Mouse (Mus musculus): ENCODE measurements around the gene Tor1b. TPM values are rescaled to one million over a fixed set of nuclear protein-coding genes. Genes with fewer than 3 reads are reported as not detected.

Gene Tor1b
- polyA plus RNA-seq, 1 experiment from 2014 or later, result 26.1 TPM

DNA sequence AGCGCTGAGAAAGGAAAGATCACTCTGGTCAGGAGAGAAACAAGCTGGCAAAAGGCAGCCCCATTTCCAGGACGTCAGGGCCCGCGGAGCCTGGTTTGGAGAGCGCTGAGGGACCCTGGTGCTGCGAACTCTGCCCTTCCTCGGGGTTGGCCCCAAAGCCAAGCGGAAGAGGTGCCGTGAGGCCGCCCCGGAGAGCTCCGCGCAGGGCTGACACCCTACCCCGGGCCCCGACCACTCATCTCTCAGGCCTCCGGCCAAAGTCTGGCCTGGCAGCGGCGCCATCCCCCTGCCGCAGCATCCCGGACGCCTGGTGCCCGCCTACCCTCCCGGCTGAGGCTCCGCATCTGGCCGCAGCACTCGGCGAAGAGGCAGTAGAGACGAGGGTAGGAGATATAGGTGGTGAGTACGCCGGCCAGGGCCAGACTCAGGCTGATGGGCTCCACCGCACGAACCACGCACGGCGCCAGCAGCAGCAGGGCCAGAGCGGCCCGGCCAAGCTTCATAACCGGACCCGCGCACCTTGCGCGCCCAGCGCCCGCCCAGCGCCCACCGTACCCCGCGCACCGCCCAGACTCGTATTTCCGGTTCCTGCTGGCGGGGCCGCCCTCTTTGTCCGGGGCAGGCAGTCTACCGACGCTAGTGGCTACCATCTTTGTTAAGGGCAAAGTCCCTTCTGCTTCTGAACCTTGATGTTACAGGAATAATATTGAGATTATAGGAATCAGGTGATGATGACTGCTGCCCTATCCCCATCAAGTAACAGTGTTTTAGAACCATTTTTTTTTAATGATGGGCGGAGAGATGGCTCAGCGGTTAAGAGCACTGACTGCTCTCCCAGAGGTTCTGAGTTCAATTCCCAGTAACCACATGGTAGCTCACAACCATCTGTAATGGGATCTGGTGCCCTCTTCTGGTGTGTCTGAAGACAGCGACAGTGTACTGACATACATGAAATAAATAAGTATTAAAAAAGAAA is 14.9 kb downstream of the Tor1b start, which contains the start of gene Tor1a:
Tor1a (minus strand) TSS at position 582 of the 976 bp plus-strand sequence.
- peak within 1 kb of the TSS; percentile 66 to 76 for H3K27ac ChIP-seq (replicated peaks in 1 of 2; ENCODE audit: control insufficient read depth in 1 of 2, insufficient read depth in 1 of 2, low read depth in 2 of 2, low read length in 2 of 2)
- H3K9me3 ChIP-seq (ENCODE audit: control insufficient read depth, low read length), result no peaks in the 10 kb centered on the region
- WGBS, result 1% methylated on average over 59 of the region's 59 CpGs
- peak within 1 kb of the TSS; percentile 98 for H3K4me2 ChIP-seq (ENCODE audit: low read length)
- no peaks in the 10 kb centered on the region for H3K27me3 ChIP-seq (ENCODE audit: control insufficient read depth, insufficient read depth, low read length)
- peaks cover 36% of the 10 kb centered on the region for H3K36me3 ChIP-seq (ENCODE audit: control insufficient read depth, insufficient read depth, low read length)
- peak within 1 kb of the TSS; percentile 94 for H3K9ac ChIP-seq (ENCODE audit: low read length)
- peak within 1 kb of the TSS; percentile 89 to 97 for H3K4me3 ChIP-seq (ENCODE audit: control insufficient read depth in 1 of 2, insufficient read depth in 1 of 2, low read depth in 1 of 2, low read length in 2 of 2)
- peak; percentile 88 for ATAC-seq (ENCODE audit: insufficient number of reproducible peaks, insufficient read depth, low FRiP score, low read depth)
- H3K4me1 ChIP-seq (ENCODE audit: control insufficient read depth in 2 of 2, insufficient read depth in 2 of 2, low read length in 2 of 2), result peaks cover 9 to 12% of the 10 kb centered on the region in 2 experiments

DNA sequence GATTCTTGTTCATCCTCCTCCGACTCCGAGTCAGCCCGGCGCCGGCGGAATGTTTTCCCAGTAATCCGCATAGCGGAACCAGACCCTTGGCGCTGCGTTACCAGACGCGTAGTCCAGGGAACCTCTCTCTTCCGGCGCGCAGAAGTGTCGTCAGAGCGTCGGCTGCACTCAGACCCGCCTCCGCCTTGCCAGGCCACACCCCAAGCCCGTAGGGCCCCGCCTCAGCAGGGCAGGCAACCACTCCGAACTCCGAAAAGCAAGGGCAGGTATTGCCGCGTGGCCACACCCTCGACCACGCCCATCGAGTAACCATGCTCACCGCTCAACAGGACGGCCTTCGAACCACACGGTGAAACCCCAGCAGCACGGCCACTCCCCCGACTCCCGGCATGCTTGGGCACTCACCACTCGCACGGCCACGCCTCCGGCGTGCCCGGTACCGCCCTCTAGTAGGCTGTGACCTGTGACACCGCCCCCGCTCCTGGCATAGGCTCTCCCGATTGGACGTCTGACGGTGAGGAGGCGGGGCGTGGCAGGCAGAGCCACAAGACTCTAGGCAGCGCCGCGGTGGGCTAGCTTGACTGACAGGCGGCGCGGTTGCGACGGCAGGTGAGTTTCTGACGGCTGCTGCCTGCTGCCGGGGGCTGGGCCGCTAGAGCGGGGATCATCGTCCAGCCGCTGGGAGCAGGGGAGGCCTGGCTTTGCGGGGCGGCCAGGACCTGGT is 29.2 kb downstream of the Tor1b start, which contains the start of the genes BC005624 and Usp20:
BC005624 (minus strand) TSS at position 412 of the 724 bp plus-strand sequence.
Usp20 (plus strand) TSS at position 490 of the 724 bp plus-strand sequence.
- peaks cover 30% of the 10 kb centered on the region for H3K36me3 ChIP-seq (ENCODE audit: control insufficient read depth, insufficient read depth, low read length)
- peak within 1 kb of the TSS; percentile 49 to 64 for H3K27ac ChIP-seq (replicated peaks in 1 of 2; ENCODE audit: control insufficient read depth in 1 of 2, insufficient read depth in 1 of 2, low read depth in 2 of 2, low read length in 2 of 2)
- H3K27me3 ChIP-seq (ENCODE audit: control insufficient read depth, insufficient read depth, low read length), result no peaks in the 10 kb centered on the region
- ATAC-seq (ENCODE audit: insufficient number of reproducible peaks, insufficient read depth, low FRiP score, low read depth), result peak; percentile 97
- H3K9me3 ChIP-seq (ENCODE audit: control insufficient read depth, low read length), result no peaks in the 10 kb centered on the region
- peak within 1 kb of the TSS; percentile 81 for H3K9ac ChIP-seq (ENCODE audit: low read length)
- peaks cover 11 to 24% of the 10 kb centered on the region in 2 experiments; a peak in 3 of 4 replicates for H3K4me1 ChIP-seq (ENCODE audit: control insufficient read depth in 2 of 2, insufficient read depth in 2 of 2, low read length in 2 of 2)
- peak within 1 kb of the TSS; percentile 75 to 92 for H3K4me3 ChIP-seq (ENCODE audit: control insufficient read depth in 1 of 2, insufficient read depth in 1 of 2, low read depth in 1 of 2, low read length in 2 of 2)
- WGBS, result under 1% methylated on average over 64 of the region's 66 CpGs
- peak within 1 kb of the TSS; percentile 86 for H3K4me2 ChIP-seq (ENCODE audit: low read length)

GRCm38 (mm10) chr2:30983024-30983423 is 30.3 kb downstream of the Tor1b start:
- Histone ChIP-seq H3K4me2 (ENCODE audit: low read length) (peak overlapping the region; percentile 74), H3K36me3 (ENCODE audit: control insufficient read depth, insufficient read depth, low read length) (peaks cover 21% of the 10 kb centered on the region), H3K9me3 (ENCODE audit: control insufficient read depth, low read length) (no peaks in the 10 kb centered on the region), H3K27me3 (ENCODE audit: control insufficient read depth, insufficient read depth, low read length) (no peaks in the 10 kb centered on the region), H3K4me3 (ENCODE audit: control insufficient read depth in 1 of 2, insufficient read depth in 1 of 2, low read depth in 1 of 2, low read length in 2 of 2) (peak overlapping the region; percentile 75 to 92), H3K9ac (ENCODE audit: low read length) (peak overlapping the region; percentile 76), H3K4me1 (ENCODE audit: control insufficient read depth in 2 of 2, insufficient read depth in 2 of 2, low read length in 2 of 2) (peaks cover 14 to 32% of the 10 kb centered on the region in 2 experiments; a peak in 3 of 4 replicates), H3K27ac (replicated peaks in 1 of 2; ENCODE audit: control insufficient read depth in 1 of 2, insufficient read depth in 1 of 2, low read depth in 2 of 2, low read length in 2 of 2) (peak overlapping the region in 1 of 2 experiments; percentile 64; a peak in 1 of 4 replicates)
- 47% methylated on average over 7 of the region's 7 CpGs for WGBS
- ATAC-seq (ENCODE audit: insufficient number of reproducible peaks, insufficient read depth, low FRiP score, low read depth), result no peak

DNA sequence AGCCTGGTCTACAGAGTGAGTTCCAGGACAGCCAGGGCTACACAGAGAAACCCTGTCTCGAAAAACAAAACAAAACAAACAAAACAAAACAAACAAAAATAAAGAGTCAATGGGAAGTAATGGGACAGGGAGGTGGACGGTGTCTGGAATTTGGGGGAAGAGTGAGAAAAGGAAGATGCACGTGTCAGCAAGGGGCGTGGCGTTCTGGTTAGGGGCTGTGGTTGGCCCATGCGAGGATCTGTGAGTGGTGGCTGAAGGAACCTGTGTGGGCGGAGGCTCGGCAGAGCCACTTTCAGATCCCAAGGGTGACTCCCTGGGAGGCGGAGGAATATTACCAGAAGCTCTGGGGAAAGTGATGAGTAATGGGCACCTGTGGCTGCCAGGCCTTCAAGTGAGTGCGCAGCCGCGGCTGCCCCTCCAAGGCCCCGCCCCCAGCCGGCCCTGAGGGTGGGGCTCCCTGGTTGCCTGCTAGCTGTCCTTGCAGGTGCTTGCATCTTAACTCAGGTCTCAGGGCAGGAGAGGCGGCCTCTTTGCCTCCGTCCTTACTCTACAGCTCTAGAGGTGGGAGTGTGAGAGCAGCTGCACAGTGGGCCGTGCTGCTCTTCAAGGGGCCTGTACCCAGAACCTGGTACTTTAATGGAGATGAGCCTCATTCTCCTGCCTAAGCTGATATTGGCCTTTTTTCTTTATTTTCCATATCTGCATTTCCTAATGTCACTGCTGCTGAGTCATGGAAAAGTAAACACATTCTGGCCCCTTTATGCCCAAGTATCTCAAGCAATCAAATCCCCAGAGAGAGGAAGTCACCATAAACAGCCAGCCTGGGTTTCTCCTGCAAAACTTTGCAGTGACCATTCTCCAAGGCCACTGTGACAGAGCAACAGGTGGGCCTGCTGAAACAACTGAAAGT is 32.6 kb downstream of the Tor1b start:
- Histone ChIP-seq H3K4me1 (ENCODE audit: control insufficient read depth in 2 of 2, insufficient read depth in 2 of 2, low read length in 2 of 2) (peaks cover 14 to 32% of the 10 kb centered on the region in 2 experiments; a peak in 3 of 4 replicates), H3K36me3 (ENCODE audit: control insufficient read depth, insufficient read depth, low read length) (peaks cover 7% of the 10 kb centered on the region; the same call in 1 of the 2 replicates), H3K9ac (ENCODE audit: low read length) (no peak overlapping the region), H3K27me3 (ENCODE audit: control insufficient read depth, insufficient read depth, low read length) (no peaks in the 10 kb centered on the region), H3K4me3 (ENCODE audit: control insufficient read depth in 1 of 2, insufficient read depth in 1 of 2, low read depth in 1 of 2, low read length in 2 of 2) (no peak overlapping the region), H3K4me2 (ENCODE audit: low read length) (peak overlapping the region; percentile 36), H3K27ac (replicated peaks in 1 of 2; ENCODE audit: control insufficient read depth in 1 of 2, insufficient read depth in 1 of 2, low read depth in 2 of 2, low read length in 2 of 2) (0 out of 4 replicates have a peak overlapping the region, but pooled peaks of 1 of the 2 experiments have one; percentile 2), H3K9me3 (ENCODE audit: control insufficient read depth, low read length) (no peaks in the 10 kb centered on the region)
- no peak for ATAC-seq (ENCODE audit: insufficient number of reproducible peaks, insufficient read depth, low FRiP score, low read depth)
- 30% methylated on average over 17 of the region's 17 CpGs for WGBS

DNA sequence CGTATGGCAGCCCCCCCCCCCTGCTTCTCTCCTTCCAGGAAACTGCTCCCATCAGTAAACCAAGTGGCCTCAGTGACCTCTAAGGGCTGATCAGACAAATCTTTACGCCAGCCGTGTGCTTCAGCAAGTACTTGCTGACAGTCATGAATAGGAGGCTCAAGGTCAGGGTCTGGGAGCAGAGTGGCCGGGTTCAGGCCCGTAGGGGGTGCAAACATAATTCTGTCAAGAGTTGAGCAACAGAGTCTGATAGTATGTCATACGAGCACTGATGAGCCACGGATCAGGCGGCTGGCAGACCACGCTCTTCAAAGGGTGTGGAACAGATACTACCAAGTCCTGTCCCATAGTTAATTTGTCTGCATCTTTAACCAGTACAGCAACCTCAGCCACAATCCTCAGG is 37.5 kb downstream of the Tor1b start:
- H3K4me2 ChIP-seq (ENCODE audit: low read length), result no peak overlapping the region
- WGBS, result 72% methylated on average over 9 of the region's 9 CpGs
- H3K36me3 ChIP-seq (ENCODE audit: control insufficient read depth, insufficient read depth, low read length), result 0 out of 2 replicates have a peak, but pooled peaks cover 7% of the 10 kb centered on the region
- no peak overlapping the region for H3K27ac ChIP-seq (replicated peaks in 1 of 2; ENCODE audit: control insufficient read depth in 1 of 2, insufficient read depth in 1 of 2, low read depth in 2 of 2, low read length in 2 of 2)
- H3K9me3 ChIP-seq (ENCODE audit: control insufficient read depth, low read length), result no peaks in the 10 kb centered on the region
- H3K27me3 ChIP-seq (ENCODE audit: control insufficient read depth, insufficient read depth, low read length), result no peaks in the 10 kb centered on the region
- no peak for ATAC-seq (ENCODE audit: insufficient number of reproducible peaks, insufficient read depth, low FRiP score, low read depth)
- H3K9ac ChIP-seq (ENCODE audit: low read length), result no peak overlapping the region
- no peak overlapping the region for H3K4me3 ChIP-seq (ENCODE audit: control insufficient read depth in 1 of 2, insufficient read depth in 1 of 2, low read depth in 1 of 2, low read length in 2 of 2)
- H3K4me1 ChIP-seq (ENCODE audit: control insufficient read depth in 2 of 2, insufficient read depth in 2 of 2, low read length in 2 of 2), result peaks cover 10 to 19% of the 10 kb centered on the region in 2 experiments

GRCm38 (mm10) chr2:30994853-30995252 is 42.1 kb downstream of the Tor1b start:
- Histone ChIP-seq H3K27me3 (ENCODE audit: control insufficient read depth, insufficient read depth, low read length) (no peaks in the 10 kb centered on the region), H3K9me3 (ENCODE audit: control insufficient read depth, low read length) (no peaks in the 10 kb centered on the region), H3K4me1 (ENCODE audit: control insufficient read depth in 2 of 2, insufficient read depth in 2 of 2, low read length in 2 of 2) (peaks cover 10 to 20% of the 10 kb centered on the region in 2 experiments), H3K4me2 (ENCODE audit: low read length) (peak overlapping the region; percentile 72; the same call in 1 of the 2 replicates), H3K9ac (ENCODE audit: low read length) (no peak overlapping the region), H3K27ac (replicated peaks in 1 of 2; ENCODE audit: control insufficient read depth in 1 of 2, insufficient read depth in 1 of 2, low read depth in 2 of 2, low read length in 2 of 2) (peak overlapping the region; percentile 91 to 93), H3K4me3 (ENCODE audit: control insufficient read depth in 1 of 2, insufficient read depth in 1 of 2, low read depth in 1 of 2, low read length in 2 of 2) (no peak overlapping the region), H3K36me3 (ENCODE audit: control insufficient read depth, insufficient read depth, low read length) (peaks cover 15% of the 10 kb centered on the region)
- no peak for ATAC-seq (ENCODE audit: insufficient number of reproducible peaks, insufficient read depth, low FRiP score, low read depth)
- 84% methylated on average over 4 of the region's 4 CpGs for WGBS

Measured in heart, embryonic 14.5 days (tissue).